Mouse (Mus musculus) urinary bladder, postnatal 4 days (tissue): ENCODE measurements around the gene Med12l.
"Not testable (repeated sequence)": the region's sequence is repeated elsewhere in the genome, so short reads cannot be mapped to it uniquely, and the experiment has no call there.

ENCODE experiments used
- DNase-seq, 2 experiments: peaks; one replicate each; pipeline ENCODE4 v3.0.0; 2021 to 2022; ENCODE audit warnings: low spot score in 2 of 2

Gene Med12l

GRCm38 (mm10) chr3:59022971-59023370, 17.3 kb downstream of the Med12l start:
- no peak for DNase-seq

- no peak for DNase-seq
These were observed 19.0 kb downstream of the Med12l start for GRCm38 (mm10) chr3:59024531-59025192.

- DNase-seq, result no peak
These were observed 19.5 kb downstream of the Med12l start for GRCm38 (mm10) chr3:59025193-59025535.

- no peak for DNase-seq
These were observed 23.1 kb downstream of the Med12l start for GRCm38 (mm10) chr3:59028696-59029095.

GRCm38 (mm10) chr3:59030986-59031385, 25.4 kb downstream of the Med12l start:
- DNase-seq, result no peak

- DNase-seq, result no peak
These were observed 35.9 kb downstream of the Med12l start for GRCm38 (mm10) chr3:59041487-59041886.

- DNase-seq, result no peak
These were observed 49.4 kb downstream of the Med12l start for GRCm38 (mm10) chr3:59054834-59055535.

GRCm38 (mm10) chr3:59059022-59059541, 53.5 kb downstream of the Med12l start:
- peak in 1 of 2 experiments; percentile 49 for DNase-seq

GRCm38 (mm10) chr3:59060131-59060530, 54.5 kb downstream of the Med12l start:
- no peak for DNase-seq

GRCm38 (mm10) chr3:59062141-59062540, 56.5 kb downstream of the Med12l start:
- no peak for DNase-seq

- no peak for DNase-seq
These were observed 57.8 kb downstream of the Med12l start for GRCm38 (mm10) chr3:59063431-59063830.

- no peak for DNase-seq
These were observed 60.3 kb downstream of the Med12l start for GRCm38 (mm10) chr3:59065937-59066336.

- DNase-seq, result no peak
These were observed 61.1 kb downstream of the Med12l start for GRCm38 (mm10) chr3:59066558-59067294.

- DNase-seq, result not testable (repeated sequence)
These were observed 63.4 kb downstream of the Med12l start for GRCm38 (mm10) chr3:59069071-59069470.

GRCm38 (mm10) chr3:59077278-59077677, 71.7 kb downstream of the Med12l start:
- no peak for DNase-seq

- DNase-seq, result no peak
These were observed 73.0 kb downstream of the Med12l start for GRCm38 (mm10) chr3:59078585-59078984.

GRCm38 (mm10) chr3:59079327-59079726, 73.7 kb downstream of the Med12l start:
- DNase-seq, result no peak

GRCm38 (mm10) chr3:59080293-59080916, 74.8 kb downstream of the Med12l start:
- DNase-seq, result no peak

GRCm38 (mm10) chr3:59080919-59081318, 75.3 kb downstream of the Med12l start:
- no peak for DNase-seq

- DNase-seq, result no peak
These were observed 87.1 kb downstream of the Med12l start for GRCm38 (mm10) chr3:59092702-59093101.

- DNase-seq, result no peak
These were observed 91.8 kb downstream of the Med12l start for GRCm38 (mm10) chr3:59097421-59097820.

- DNase-seq, result no peak
These were observed 92.9 kb downstream of the Med12l start for GRCm38 (mm10) chr3:59098540-59098939.
